Mouse (Mus musculus) thymus, postnatal 36 days (tissue): ENCODE results near the gene Gars.

Experiments used
- DNase-seq, 2 experiments: peaks; one replicate each; pipeline ENCODE4 v3.0.0; 2022; ENCODE audit warnings: mixed read lengths in 2 of 2

Gene Gars

DNA sequence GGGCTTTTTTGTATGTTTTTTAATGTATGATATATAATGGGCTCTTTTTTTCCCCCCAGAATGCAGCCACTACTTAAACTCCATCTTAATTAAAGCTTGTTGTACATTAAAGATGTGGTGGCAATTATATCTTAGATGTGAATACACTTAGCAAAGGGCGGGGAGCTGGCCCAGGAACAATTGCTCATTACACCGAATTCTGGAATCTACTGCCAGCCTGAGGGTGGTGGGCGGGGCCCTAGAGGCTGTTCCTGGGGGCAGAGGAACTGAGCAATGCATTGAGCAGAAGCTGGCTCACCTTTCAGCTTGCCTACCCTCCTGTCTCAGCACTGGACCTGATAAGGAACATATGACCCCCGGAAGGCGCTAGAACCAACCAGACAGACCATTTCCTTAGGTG, 60.8 kb downstream of the Gars start:
- DNase-seq, result no peak

DNA sequence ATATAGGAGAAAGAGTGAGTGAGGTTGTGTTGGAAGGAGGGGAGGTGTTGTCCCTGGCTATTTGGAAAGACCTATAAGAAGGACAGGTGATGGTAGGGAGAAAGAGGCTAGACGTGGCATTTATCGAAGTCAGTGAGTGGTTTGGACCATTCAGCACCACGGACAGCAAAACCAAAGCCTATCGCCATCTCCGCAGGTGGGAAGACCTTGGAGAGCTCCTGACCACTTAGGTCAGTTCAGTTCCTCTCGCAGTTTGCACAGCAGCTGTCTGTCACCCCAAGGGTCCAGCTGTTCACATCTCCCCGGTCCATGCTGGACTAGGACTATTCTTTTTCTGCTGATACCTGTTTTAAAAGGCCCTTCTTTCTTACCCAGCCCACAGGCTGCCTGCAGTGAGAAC, 70.6 kb downstream of the Gars start:
- DNase-seq, result no peak

DNA sequence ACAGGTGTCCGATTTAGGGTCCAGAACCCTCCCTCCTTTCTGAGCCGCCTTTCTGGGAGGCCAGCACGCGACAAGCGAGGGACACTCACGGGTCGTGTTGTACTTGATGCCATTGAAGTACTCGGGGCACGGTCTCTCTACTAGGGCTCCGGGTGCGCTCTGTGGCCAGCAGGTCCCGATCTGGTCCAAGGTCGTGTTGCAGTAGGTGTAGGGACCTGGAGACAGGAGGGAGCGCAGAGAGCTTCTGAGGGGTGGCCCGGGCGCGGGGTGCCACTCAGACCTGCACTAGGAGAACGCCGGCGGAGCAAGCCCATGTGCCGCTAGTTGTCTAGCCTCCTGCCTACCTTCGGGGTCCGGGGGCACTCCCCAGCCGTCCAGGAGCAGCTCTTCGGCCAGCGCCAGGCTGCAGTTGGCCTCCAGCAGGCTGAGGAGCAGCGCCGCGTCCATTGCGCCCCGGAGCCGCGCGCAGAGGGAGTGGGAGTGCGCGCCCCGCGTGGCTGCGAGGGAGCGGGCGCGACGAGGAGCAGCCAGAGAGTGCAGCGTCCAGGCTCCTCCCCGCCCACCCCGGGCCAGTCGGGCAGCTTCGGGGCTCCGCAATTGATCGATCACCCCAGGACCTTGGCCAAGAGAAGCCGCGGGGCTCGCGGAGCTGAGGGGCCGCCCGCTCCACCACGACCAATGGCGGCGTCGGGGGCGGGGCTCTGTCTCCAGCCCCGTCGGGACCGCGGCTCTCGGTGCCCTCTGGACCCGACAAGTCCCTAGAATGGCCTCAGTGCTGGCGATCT, 79.7 kb downstream of the Gars start:
- DNase-seq, result no peak

DNA sequence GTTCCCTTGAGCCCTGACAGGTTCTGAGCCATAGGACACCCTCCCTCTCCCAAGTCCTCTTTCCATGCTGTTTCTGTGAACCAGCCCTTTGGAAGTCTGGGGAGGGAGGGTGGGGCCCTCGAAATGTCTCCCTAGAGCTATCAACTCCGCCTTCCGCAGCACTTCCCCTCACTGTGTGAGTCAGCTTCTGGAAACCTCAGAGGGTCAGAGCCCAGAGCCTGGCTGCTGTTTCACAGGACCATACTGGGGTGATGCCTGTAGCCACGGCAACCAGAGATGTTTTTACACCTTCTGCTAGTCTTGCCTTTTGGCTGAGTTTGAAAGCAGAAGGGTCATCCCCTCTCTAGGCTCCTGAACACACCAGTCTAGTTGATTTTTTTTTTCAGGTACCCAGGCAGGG, 85.2 kb downstream of the Gars start:
- no peak for DNase-seq

DNA sequence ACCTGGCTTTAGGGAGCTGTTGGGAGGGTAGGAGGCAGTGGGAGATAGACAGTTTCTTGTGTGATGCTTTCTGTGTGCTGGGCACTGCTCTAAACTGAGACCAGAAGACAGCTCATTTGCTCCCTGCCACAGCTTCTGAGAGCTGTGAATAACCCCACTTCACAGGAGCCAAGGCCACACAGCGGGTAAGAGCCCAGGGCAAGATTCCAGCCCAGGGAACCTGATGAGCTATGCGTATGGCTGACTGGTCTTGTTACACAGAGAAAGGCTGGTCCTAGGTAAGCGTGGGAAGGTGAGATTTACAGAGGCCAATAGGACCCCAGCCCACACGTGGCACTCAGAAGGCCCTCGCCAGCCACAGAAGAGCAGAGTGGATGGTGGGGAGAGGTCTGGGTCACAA, 88.8 kb downstream of the Gars start:
- no peak for DNase-seq

DNA sequence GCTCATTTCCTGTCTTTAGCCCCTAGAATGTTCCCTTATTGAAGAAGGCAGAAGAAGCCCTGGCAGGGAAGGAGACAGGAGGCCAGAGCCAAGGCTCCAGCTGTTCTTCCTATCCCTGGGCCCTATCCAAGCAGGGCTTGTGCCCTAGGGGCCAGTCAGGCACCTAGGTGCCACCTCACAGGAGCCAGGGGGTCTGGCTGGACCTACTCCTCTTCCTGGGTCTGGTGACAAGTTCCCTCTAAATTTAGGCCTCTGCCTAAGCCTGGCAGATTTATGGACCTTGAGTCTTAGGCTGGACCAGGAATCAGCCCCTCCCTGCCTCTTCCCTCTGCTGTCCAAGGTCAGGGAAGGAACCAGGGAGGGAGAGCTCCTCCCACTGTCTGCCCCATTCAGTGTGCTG, 90.6 kb downstream of the Gars start:
- no peak for DNase-seq
